Mouse (Mus musculus): ENCODE results near the gene Hck. TPM values are rescaled to one million over a fixed set of nuclear protein-coding genes. Genes with fewer than 3 reads are reported as not detected.

Hck gene
- polyA plus RNA-seq, 1 experiment = 0.10 TPM

- Histone ChIP-seq H3K79me2 (ENCODE audit: control insufficient read depth, insufficient read depth) (peaks cover 85% of the 10 kb centered on the region), H3ac (ENCODE audit: control insufficient read depth, insufficient read length) (no peak overlapping the region), H3K27me3 (ENCODE audit: control insufficient read depth, insufficient read depth, insufficient read length) (no peaks in the 10 kb centered on the region), H3K4me3 (no peak overlapping the region), H3K4me2 (ENCODE audit: low read depth) (no peak overlapping the region), H3K36me3 (ENCODE audit: control insufficient read depth, insufficient read depth) (peaks cover 5% of the 10 kb centered on the region)
- TF ChIP-seq SRF (IDR thresholded peaks at IDR 0.05; ENCODE audit: control insufficient read depth, insufficient read length, low read depth) (no peak), TCF3 (IDR thresholded peaks at IDR 0.05; ENCODE audit: insufficient read length, low read depth) (no peak), POLR2A (IDR thresholded peaks at IDR 0.05; ENCODE audit: insufficient read length, low read depth) (no peak), MYOD1 (IDR thresholded peaks at IDR 0.05; ENCODE audit: control insufficient read depth in 1 of 3, insufficient read length in 2 of 3, low read depth in 2 of 3) (no peak), TCF12 (IDR thresholded peaks at IDR 0.05; ENCODE audit: insufficient read depth, poor library complexity, severe bottlenecking) (no peak), CEBPB (IDR thresholded peaks at IDR 0.05; ENCODE audit: insufficient read depth, poor library complexity, severe bottlenecking) (no peak), POLR2AphosphoS2 (IDR thresholded peaks at IDR 0.05; ENCODE audit: insufficient read length, low read depth) (no peak), E2F4 (IDR thresholded peaks at IDR 0.05; ENCODE audit: insufficient read depth) (no peak), REST (IDR thresholded peaks at IDR 0.05; ENCODE audit: insufficient read depth, insufficient read length) (no peak), USF1 (IDR thresholded peaks at IDR 0.05; ENCODE audit: low read depth) (no peak), MAX (IDR thresholded peaks at IDR 0.05; ENCODE audit: low read depth) (no peak), MYOG (IDR thresholded peaks at IDR 0.05; ENCODE audit: control insufficient read depth in 1 of 3, insufficient read depth in 1 of 3, insufficient read length in 2 of 3, low read depth in 2 of 3) (no peak)
These were observed 62.4 kb downstream of the Hck start for GRCm38 (mm10) chr2:153170490-153171224.

DNA sequence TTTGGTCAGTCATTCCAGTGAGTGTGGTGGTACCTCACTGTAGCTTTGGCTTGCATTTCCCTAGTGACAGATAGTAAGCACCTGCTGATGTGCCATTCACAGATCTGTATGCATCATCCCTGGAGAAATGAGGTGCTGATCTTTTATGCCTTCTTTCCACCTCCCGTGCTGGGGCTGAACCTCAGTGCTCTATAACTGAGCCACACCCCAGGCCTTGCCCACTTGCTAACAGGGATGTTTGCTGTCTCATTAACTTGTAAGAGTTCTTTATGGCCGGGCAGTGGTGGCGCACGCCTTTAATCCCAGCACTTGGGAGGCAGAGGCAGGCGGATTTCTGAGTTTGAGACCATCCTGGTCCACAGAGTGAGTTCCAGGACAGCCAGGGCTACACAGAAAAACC is 63.7 kb downstream of the Hck start:
- TF ChIP-seq E2F4 (IDR thresholded peaks at IDR 0.05; ENCODE audit: insufficient read depth) (no peak), POLR2A (IDR thresholded peaks at IDR 0.05; ENCODE audit: insufficient read length, low read depth) (no peak), CEBPB (IDR thresholded peaks at IDR 0.05; ENCODE audit: insufficient read depth, poor library complexity, severe bottlenecking) (no peak), SRF (IDR thresholded peaks at IDR 0.05; ENCODE audit: control insufficient read depth, insufficient read length, low read depth) (no peak), MYOG (IDR thresholded peaks at IDR 0.05; ENCODE audit: control insufficient read depth in 1 of 3, insufficient read depth in 1 of 3, insufficient read length in 2 of 3, low read depth in 2 of 3) (no peak), MYOD1 (IDR thresholded peaks at IDR 0.05; ENCODE audit: control insufficient read depth in 1 of 3, insufficient read length in 2 of 3, low read depth in 2 of 3) (no peak), REST (IDR thresholded peaks at IDR 0.05; ENCODE audit: insufficient read depth, insufficient read length) (no peak)

DNA sequence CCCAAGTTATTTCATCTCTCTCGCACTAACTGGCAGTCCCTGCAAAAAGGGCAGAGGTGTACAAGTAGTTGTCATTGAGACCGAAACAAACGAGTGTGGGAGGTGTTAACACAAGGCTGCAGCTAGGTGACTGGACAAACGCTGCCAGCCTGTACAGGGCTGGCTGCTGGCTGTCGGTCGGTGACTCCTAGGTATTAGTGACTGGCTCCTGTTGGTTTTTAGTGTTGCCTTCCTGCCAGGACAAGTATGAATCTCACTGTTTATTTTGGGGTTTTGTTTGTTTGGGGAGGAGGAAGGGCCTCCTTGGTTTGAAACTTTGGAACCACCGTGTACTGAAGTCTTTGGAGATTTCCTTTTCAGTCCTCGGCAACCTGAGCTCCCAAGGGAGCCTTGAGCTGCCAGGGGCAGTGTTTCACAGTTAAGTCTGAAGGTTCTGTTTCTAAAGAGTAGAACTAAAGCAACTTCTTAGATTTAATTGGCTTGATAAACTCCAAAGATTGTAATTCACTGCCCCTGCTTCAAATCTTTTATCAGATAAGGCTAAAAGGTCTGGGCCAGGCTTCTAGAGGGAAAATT is 67.8 kb downstream of the Hck start:
- Histone ChIP-seq H3K4me3 (no peak overlapping the region), H3K4me2 (ENCODE audit: low read depth) (no peak overlapping the region)
- no peak for TF ChIP-seq MYOG (IDR thresholded peaks at IDR 0.05; ENCODE audit: control insufficient read depth in 1 of 3, insufficient read depth in 1 of 3, insufficient read length in 2 of 3, low read depth in 2 of 3)
- no peak for TF ChIP-seq USF1 (IDR thresholded peaks at IDR 0.05; ENCODE audit: low read depth)
- no peak for TF ChIP-seq E2F4 (IDR thresholded peaks at IDR 0.05; ENCODE audit: insufficient read depth)
- TF ChIP-seq TCF12 (IDR thresholded peaks at IDR 0.05; ENCODE audit: insufficient read depth, poor library complexity, severe bottlenecking) = no peak
- no peak for TF ChIP-seq MYOD1 (IDR thresholded peaks at IDR 0.05; ENCODE audit: control insufficient read depth in 1 of 3, insufficient read length in 2 of 3, low read depth in 2 of 3)
- no peak for TF ChIP-seq REST (IDR thresholded peaks at IDR 0.05; ENCODE audit: insufficient read depth, insufficient read length)
- no peak for TF ChIP-seq SRF (IDR thresholded peaks at IDR 0.05; ENCODE audit: control insufficient read depth, insufficient read length, low read depth)
- no peak for TF ChIP-seq POLR2AphosphoS2 (IDR thresholded peaks at IDR 0.05; ENCODE audit: insufficient read length, low read depth)
- no peak for TF ChIP-seq MAX (IDR thresholded peaks at IDR 0.05; ENCODE audit: low read depth)
- TF ChIP-seq POLR2A (IDR thresholded peaks at IDR 0.05; ENCODE audit: insufficient read length, low read depth) = no peak

More for the DNA sequence above, 63.7 kb downstream of the Hck start:
- Histone ChIP-seq H3K4me2 (ENCODE audit: low read depth) (no peak overlapping the region), H3K4me3 (no peak overlapping the region), H3ac (ENCODE audit: control insufficient read depth, insufficient read length) (no peak overlapping the region), H3K27me3 (ENCODE audit: control insufficient read depth, insufficient read depth, insufficient read length) (no peaks in the 10 kb centered on the region), H3K79me2 (ENCODE audit: control insufficient read depth, insufficient read depth) (peaks cover 85% of the 10 kb centered on the region), H3K36me3 (ENCODE audit: control insufficient read depth, insufficient read depth) (peaks cover 10% of the 10 kb centered on the region)

GRCm38 (mm10) chr2:153177188-153177587 is 68.9 kb downstream of the Hck start:
- Histone ChIP-seq H3K4me3 (no peak overlapping the region), H3K36me3 (ENCODE audit: control insufficient read depth, insufficient read depth) (peaks cover 23% of the 10 kb centered on the region), H3ac (ENCODE audit: control insufficient read depth, insufficient read length) (no peak overlapping the region), H3K4me2 (ENCODE audit: low read depth) (no peak overlapping the region), H3K79me2 (ENCODE audit: control insufficient read depth, insufficient read depth) (peaks cover 53% of the 10 kb centered on the region), H3K27me3 (ENCODE audit: control insufficient read depth, insufficient read depth, insufficient read length) (no peaks in the 10 kb centered on the region)
- TF ChIP-seq SRF (IDR thresholded peaks at IDR 0.05; ENCODE audit: control insufficient read depth, insufficient read length, low read depth) (no peak), REST (IDR thresholded peaks at IDR 0.05; ENCODE audit: insufficient read depth, insufficient read length) (no peak), TCF12 (IDR thresholded peaks at IDR 0.05; ENCODE audit: insufficient read depth, poor library complexity, severe bottlenecking) (no peak), MYOD1 (IDR thresholded peaks at IDR 0.05; ENCODE audit: control insufficient read depth in 1 of 3, insufficient read length in 2 of 3, low read depth in 2 of 3) (no peak), CEBPB (IDR thresholded peaks at IDR 0.05; ENCODE audit: insufficient read depth, poor library complexity, severe bottlenecking) (no peak), TCF3 (IDR thresholded peaks at IDR 0.05; ENCODE audit: insufficient read length, low read depth) (no peak), MYOG (IDR thresholded peaks at IDR 0.05; ENCODE audit: control insufficient read depth in 1 of 3, insufficient read depth in 1 of 3, insufficient read length in 2 of 3, low read depth in 2 of 3) (no peak), POLR2A (IDR thresholded peaks at IDR 0.05; ENCODE audit: insufficient read length, low read depth) (no peak), MAX (IDR thresholded peaks at IDR 0.05; ENCODE audit: low read depth) (no peak), E2F4 (IDR thresholded peaks at IDR 0.05; ENCODE audit: insufficient read depth) (no peak), USF1 (IDR thresholded peaks at IDR 0.05; ENCODE audit: low read depth) (no peak), POLR2AphosphoS2 (IDR thresholded peaks at IDR 0.05; ENCODE audit: insufficient read length, low read depth) (no peak)

More for the DNA sequence above, 67.8 kb downstream of the Hck start:
- no peak overlapping the region for H3ac ChIP-seq (ENCODE audit: control insufficient read depth, insufficient read length)
- peaks cover 64% of the 10 kb centered on the region for H3K79me2 ChIP-seq (ENCODE audit: control insufficient read depth, insufficient read depth)
- H3K27me3 ChIP-seq (ENCODE audit: control insufficient read depth, insufficient read depth, insufficient read length) = no peaks in the 10 kb centered on the region
- H3K36me3 ChIP-seq (ENCODE audit: control insufficient read depth, insufficient read depth) = peaks cover 16% of the 10 kb centered on the region

Measured in myocyte (in vitro differentiated cells).